Mouse (Mus musculus) myocyte (in vitro differentiated cells): ENCODE data around the gene Fggy.

Experiments used
- CEBPB ChIP-seq: IDR thresholded peaks from 2 replicates; pipeline ENCODE4 v1.6.1; 2011; ENCODE audit warnings: mild to moderate bottlenecking, moderate library complexity; ENCODE audit not compliant: poor library complexity, insufficient read depth, severe bottlenecking
- MYOD1 ChIP-seq, 3 experiments: IDR thresholded peaks; one replicate each; pipeline ENCODE4 v1.6.1; 2011; ENCODE audit warnings: control low read depth in 2 of 3, low read depth in 2 of 3, mild to moderate bottlenecking in 2 of 3, moderate library complexity in 1 of 3; ENCODE audit not compliant: insufficient read length in 2 of 3, control insufficient read depth in 1 of 3
- POLR2A ChIP-seq: IDR thresholded peaks from one replicate; pipeline ENCODE4 v1.6.1; 2011; ENCODE audit warnings: low read depth, mild to moderate bottlenecking, control low read depth, moderate library complexity; ENCODE audit not compliant: insufficient read length
- POLR2AphosphoS2 ChIP-seq: IDR thresholded peaks from one replicate; pipeline ENCODE4 v1.6.1; 2011; ENCODE audit warnings: low read depth, control low read depth; ENCODE audit not compliant: insufficient read length
- SRF ChIP-seq: IDR thresholded peaks from one replicate; pipeline ENCODE4 v1.6.1; 2011; ENCODE audit warnings: low read depth; ENCODE audit not compliant: control insufficient read depth, insufficient read length
- USF1 ChIP-seq: IDR thresholded peaks from one replicate; pipeline ENCODE4 v1.6.1; 2011; ENCODE audit warnings: low read depth, mild to moderate bottlenecking, control low read depth, moderate library complexity

GRCm38 (mm10) chr4:95644048-95644447, 86.7 kb downstream of the Fggy start:
- no peak for TF ChIP-seq MYOD1 (IDR thresholded peaks at IDR 0.05; ENCODE audit: control insufficient read depth in 1 of 3, insufficient read length in 2 of 3, low read depth in 2 of 3)
- TF ChIP-seq POLR2A = no peak
- TF ChIP-seq SRF = no peak
- TF ChIP-seq USF1 = no peak
- TF ChIP-seq POLR2AphosphoS2 = no peak
- no peak for TF ChIP-seq CEBPB
